ENCODE assay signal across 13 mouse cellular contexts in genomic region chr2:104741015-104741758, GRCm38 (mm10). TPM values are rescaled to one million over a fixed set of nuclear protein-coding genes. Genes with fewer than 3 reads are reported as not detected.
A peak's percentile ranks its signal among the peaks of the same experiment; 100 is the strongest.
DNase-seq lines count a peak whose midpoint lies in the region; ATAC-seq and TF ChIP-seq lines count a peak whose summit lies in the region.
"Had no signal": no experiment of that assay in that cellular context is flagged by ENCODE, and none has a peak within 500 bp of the region (broad histone marks: within the 10 kb centered on the region; RNA-seq: fewer than 3 reads in every experiment).

No protein-coding gene starts in this region.

- peak overlapping the region; percentile 87 for H3K4me2 ChIP-seq in kidney, postnatal 0 days (ENCODE audit: low read length)
- H3K4me2 ChIP-seq in forebrain, embryonic 14.5 days (ENCODE audit: low read length) = peak overlapping the region; percentile 99
- peak overlapping the region; percentile 73 for H3K4me2 ChIP-seq in liver, embryonic 16.5 days (ENCODE audit: low read depth, low read length)

- peaks cover 12% of the 10 kb centered on the region; the same call in 1 of the 2 replicates for H3K4me1 ChIP-seq in kidney, postnatal 0 days (replicated peaks; ENCODE audit: insufficient read depth, low read length)
- peaks cover 19% of the 10 kb centered on the region for H3K4me1 ChIP-seq in forebrain, embryonic 14.5 days (ENCODE audit: control insufficient read depth, insufficient read depth, low read length)
- H3K4me1 ChIP-seq in liver, embryonic 16.5 days (ENCODE audit: control insufficient read depth, low read depth, low read length) = no peaks in the 10 kb centered on the region; the same call in 1 of the 2 replicates
- peaks cover 10% of the 10 kb centered on the region for H3K4me1 ChIP-seq in heart, embryonic 10.5 days

- H3K27me3 ChIP-seq in kidney, postnatal 0 days (ENCODE audit: insufficient read depth, low read length) = no peaks in the 10 kb centered on the region
- no peaks in the 10 kb centered on the region for H3K27me3 ChIP-seq in forebrain, embryonic 14.5 days (replicated peaks; ENCODE audit: control insufficient read depth, insufficient read depth, low read length)
- peaks cover 26% of the 10 kb centered on the region for H3K27me3 ChIP-seq in liver, embryonic 16.5 days (ENCODE audit: control insufficient read depth, insufficient read depth, low read depth, low read length)
- peaks cover 33% of the 10 kb centered on the region for H3K27me3 ChIP-seq in heart, embryonic 10.5 days (ENCODE audit: insufficient read depth, poor library complexity, severe bottlenecking)

- no peak for TF ChIP-seq CTCF in kidney, postnatal 0 days (IDR thresholded peaks at IDR 0.05; ENCODE audit: low read depth)

- 0 out of 2 replicates have a peak overlapping the region, but pooled peaks have one; percentile 31 for H3K9ac ChIP-seq in kidney, postnatal 0 days (ENCODE audit: low read depth, low read length)
- no peak overlapping the region; the same call in 1 of the 2 replicates for H3K9ac ChIP-seq in forebrain, embryonic 14.5 days (ENCODE audit: low read length)
- H3K9ac ChIP-seq in liver, embryonic 16.5 days (ENCODE audit: low read depth, low read length) = no peak overlapping the region

- no peaks in the 10 kb centered on the region for H3K36me3 ChIP-seq in kidney, postnatal 0 days (ENCODE audit: insufficient read depth, low read length)
- H3K36me3 ChIP-seq in forebrain, embryonic 14.5 days (ENCODE audit: control insufficient read depth, insufficient read depth, low read length) = no peaks in the 10 kb centered on the region
- H3K36me3 ChIP-seq in liver, embryonic 16.5 days (ENCODE audit: control insufficient read depth, insufficient read depth) = no peaks in the 10 kb centered on the region
- H3K36me3 ChIP-seq in heart, embryonic 10.5 days = no peaks in the 10 kb centered on the region

- ATAC-seq in kidney, postnatal 0 days (replicated peaks; ENCODE audit: low FRiP score, low read depth) = no peak
- peak; percentile 60 for ATAC-seq in forebrain, embryonic 14.5 days
- no peak for ATAC-seq in liver, embryonic 16.5 days (ENCODE audit: low read depth)

- WGBS in kidney, postnatal 0 days = 30% methylated on average over 7 of the region's 7 CpGs
- WGBS in forebrain, embryonic 14.5 days = 12% methylated on average over 7 of the region's 7 CpGs
- 44% methylated on average over 7 of the region's 7 CpGs for WGBS in liver, embryonic 16.5 days (ENCODE audit: insufficient replicate concordance)
- 40% methylated on average over 7 of the region's 7 CpGs for WGBS in heart, embryonic 10.5 days

- H3K4me3 ChIP-seq in kidney, postnatal 0 days (replicated peaks; ENCODE audit: low read depth, low read length) = peak overlapping the region; percentile 21
- H3K4me3 ChIP-seq in forebrain, embryonic 14.5 days (ENCODE audit: low read depth, low read length) = 0 out of 2 replicates have a peak overlapping the region, but pooled peaks have one; percentile 0
- peak overlapping the region; percentile 67 for H3K4me3 ChIP-seq in liver, embryonic 16.5 days (ENCODE audit: low read depth, low read length)
- no peak overlapping the region for H3K4me3 ChIP-seq in heart, embryonic 10.5 days

- no peaks in the 10 kb centered on the region for H3K9me3 ChIP-seq in kidney, postnatal 0 days (replicated peaks; ENCODE audit: low read length)
- no peaks in the 10 kb centered on the region for H3K9me3 ChIP-seq in forebrain, embryonic 14.5 days (replicated peaks; ENCODE audit: control insufficient read depth, low read length)
- no peaks in the 10 kb centered on the region for H3K9me3 ChIP-seq in liver, embryonic 16.5 days (replicated peaks; ENCODE audit: control insufficient read depth, low read length)
- no peaks in the 10 kb centered on the region for H3K9me3 ChIP-seq in heart, embryonic 10.5 days

- DNase-seq in kidney, postnatal 0 days (ENCODE audit: low spot score) = peak; percentile 62
- DNase-seq in kidney, postnatal 10 days = no peak
- DNase-seq in embryo, embryonic 9.5 days (ENCODE audit: extremely low spot score) = peak; percentile 15
- DNase-seq in forebrain, embryonic 14.5 days (ENCODE audit: low spot score) = peak; percentile 65
- no peak for DNase-seq in urinary bladder, adult 2 months (ENCODE audit: low spot score)
- no peak for DNase-seq in gastrocnemius, postnatal 25 days
- DNase-seq in heart, embryonic 10.5 days (ENCODE audit: low spot score) = no peak
- DNase-seq: cerebellum, adult 11-12 months had no signal

- H3K27ac ChIP-seq in kidney, postnatal 0 days = no peak overlapping the region
- H3K27ac ChIP-seq in forebrain, embryonic 14.5 days (ENCODE audit: low read depth, low read length) = no peak overlapping the region
- no peak overlapping the region for H3K27ac ChIP-seq in liver, embryonic 16.5 days (ENCODE audit: low read length)
- no peak overlapping the region for H3K27ac ChIP-seq in heart, embryonic 10.5 days

RNA-seq across cellular contexts. Expression of gene Depdc7, which starts 1.5 kb away (rescaled TPM):
- polyA plus RNA-seq in kidney, postnatal 0 days (2015; fragmentation: Nextera tagmentation; extraction: Ambion mirVana) = 27.5 and 27.6 TPM in 2 replicates
- 3.6 and 3.8 TPM in 2 replicates for polyA plus RNA-seq in forebrain, embryonic 14.5 days (2014; fragmentation: Nextera tagmentation; extraction: Ambion mirVana)
- polyA plus RNA-seq in liver, embryonic 16.5 days (2015; fragmentation: Nextera tagmentation; extraction: Ambion mirVana) = 13.0 and 14.0 TPM in 2 replicates
- 11.2 and 15.3 TPM in 2 replicates for polyA plus RNA-seq in urinary bladder, adult 2 months (2012; rRNA removed)
- 1 to 10 TPM; 1.4 to 1.9 TPM for total RNA-seq in gastrocnemius, postnatal 25 days (2021)
- polyA plus RNA-seq in heart, embryonic 10.5 days (2016; fragmentation: Nextera tagmentation; extraction: Ambion mirVana) = 3.8 and 5.5 TPM in 2 replicates

RNA-seq across cellular contexts. Expression of gene Pin1rt1, which starts 25.0 kb away (rescaled TPM):
- not detected in 2 replicates for polyA plus RNA-seq in kidney, postnatal 0 days (2015; fragmentation: Nextera tagmentation; extraction: Ambion mirVana)
- polyA plus RNA-seq in forebrain, embryonic 14.5 days (2014; fragmentation: Nextera tagmentation; extraction: Ambion mirVana) = not detected in 2 replicates
- not detected in 2 replicates for polyA plus RNA-seq in liver, embryonic 16.5 days (2015; fragmentation: Nextera tagmentation; extraction: Ambion mirVana)
- not detected in 2 replicates for polyA plus RNA-seq in urinary bladder, adult 2 months (2012; rRNA removed)
- total RNA-seq in gastrocnemius, postnatal 25 days (2021) = not detected
- polyA plus RNA-seq in heart, embryonic 10.5 days (2016; fragmentation: Nextera tagmentation; extraction: Ambion mirVana) = not detected in 2 replicates
- total RNA-seq: ES-E14; granulocyte monocyte progenitor cell, adult 5-6 weeks; left cerebral cortex, adult 8-10 months; megakaryocyte progenitor cell, adult 5-6 weeks had no signal

RNA-seq across cellular contexts. Expression of gene Tcp11l1, which starts 29.2 kb away (rescaled TPM):
- 35.3 and 37.8 TPM in 2 replicates for polyA plus RNA-seq in kidney, postnatal 0 days (2015; fragmentation: Nextera tagmentation; extraction: Ambion mirVana)
- 43.8 and 52.7 TPM in 2 replicates for polyA plus RNA-seq in forebrain, embryonic 14.5 days (2014; fragmentation: Nextera tagmentation; extraction: Ambion mirVana)
- polyA plus RNA-seq in liver, embryonic 16.5 days (2015; fragmentation: Nextera tagmentation; extraction: Ambion mirVana) = 4.3 and 4.6 TPM in 2 replicates
- polyA plus RNA-seq in urinary bladder, adult 2 months (2012; rRNA removed) = 11.4 and 13.8 TPM in 2 replicates
- 1 to 10 TPM; 4.4 to 7.1 TPM for total RNA-seq in gastrocnemius, postnatal 25 days (2021)
- polyA plus RNA-seq in heart, embryonic 10.5 days (2016; fragmentation: Nextera tagmentation; extraction: Ambion mirVana) = 35.0 and 36.4 TPM in 2 replicates

Comparison
In these comparisons a context has a peak if more than half of its experiments do, and no peak if none do; other contexts are left out.
1. DNase-seq: peak in kidney, postnatal 0 days (single experiment), embryo, embryonic 9.5 days (single experiment) and forebrain, embryonic 14.5 days (single experiment); none in kidney, postnatal 10 days (single experiment), urinary bladder, adult 2 months (single experiment), gastrocnemius, postnatal 25 days (single experiment) and heart, embryonic 10.5 days (single experiment).
2. Peak in every context shown above with its lines, with median percentiles within 50 percentile points of each other: H3K4me2 ChIP-seq.